Comparison of ENCODE assay signal across 11 mouse cellular contexts in genomic region chr7:136008486-136008885, GRCm38 (mm10).
A peak's percentile ranks its signal among the peaks of the same experiment; 100 is the strongest.
DNase-seq lines count a peak whose midpoint lies in the region; ATAC-seq and TF ChIP-seq lines count a peak whose summit lies in the region.
"Had no signal": no experiment of that assay in that cellular context is flagged by ENCODE, and none has a peak within 500 bp of the region (broad histone marks: within the 10 kb centered on the region; RNA-seq: fewer than 3 reads in every experiment).

No protein-coding gene starts in this region.

- no peak overlapping the region for H3K27ac ChIP-seq in heart, postnatal 0 days (ENCODE audit: low read depth)
- H3K27ac ChIP-seq in embryonic facial prominence, embryonic 12.5 days = no peak overlapping the region
- H3K27ac ChIP-seq in forebrain, postnatal 0 days (ENCODE audit: low read depth, low read length) = no peak overlapping the region
- no peak overlapping the region for H3K27ac ChIP-seq in midbrain, embryonic 13.5 days

- no peak for ATAC-seq in heart, postnatal 0 days (ENCODE audit: insufficient read depth, low read depth)
- no peak for ATAC-seq in embryonic facial prominence, embryonic 12.5 days (ENCODE audit: insufficient number of reproducible peaks, insufficient read depth, low FRiP score, low TSS enrichment)
- no peak for ATAC-seq in forebrain, postnatal 0 days
- no peak for ATAC-seq in midbrain, embryonic 13.5 days

- H3K36me3 ChIP-seq in heart, postnatal 0 days (replicated peaks; ENCODE audit: control insufficient read depth, insufficient read depth, low read length) = no peaks in the 10 kb centered on the region
- no peaks in the 10 kb centered on the region for H3K36me3 ChIP-seq in embryonic facial prominence, embryonic 12.5 days
- no peaks in the 10 kb centered on the region for H3K36me3 ChIP-seq in forebrain, postnatal 0 days (ENCODE audit: insufficient read depth)
- no peaks in the 10 kb centered on the region for H3K36me3 ChIP-seq in midbrain, embryonic 13.5 days

- TF ChIP-seq EP300 in heart, postnatal 0 days (IDR thresholded peaks at IDR 0.05; ENCODE audit: low read depth) = no peak

- WGBS in heart, postnatal 0 days = 39% methylated on average over 6 of the region's 6 CpGs
- 39% methylated on average over 6 of the region's 6 CpGs for WGBS in embryonic facial prominence, embryonic 12.5 days
- WGBS in forebrain, postnatal 0 days = 38% methylated on average over 6 of the region's 6 CpGs
- 46% methylated on average over 6 of the region's 6 CpGs for WGBS in midbrain, embryonic 13.5 days

- TF ChIP-seq CTCF in heart, postnatal 0 days (IDR thresholded peaks at IDR 0.05; ENCODE audit: low read depth) = no peak
- TF ChIP-seq CTCF in forebrain, postnatal 0 days (IDR thresholded peaks at IDR 0.05; ENCODE audit: low read depth) = no peak

- H3K9ac ChIP-seq in heart, postnatal 0 days (replicated peaks; ENCODE audit: low read depth, low read length) = no peak overlapping the region
- no peak overlapping the region for H3K9ac ChIP-seq in embryonic facial prominence, embryonic 12.5 days
- H3K9ac ChIP-seq in forebrain, postnatal 0 days = no peak overlapping the region
- H3K9ac ChIP-seq in midbrain, embryonic 13.5 days (replicated peaks) = no peak overlapping the region

- peaks cover 6% of the 10 kb centered on the region; the same call in 1 of the 2 replicates for H3K27me3 ChIP-seq in heart, postnatal 0 days (ENCODE audit: control insufficient read depth, insufficient read depth, low read length)
- H3K27me3 ChIP-seq in embryonic facial prominence, embryonic 12.5 days = peaks cover 5% of the 10 kb centered on the region
- H3K27me3 ChIP-seq in forebrain, postnatal 0 days (ENCODE audit: insufficient read depth, low read length) = no peaks in the 10 kb centered on the region
- no peaks in the 10 kb centered on the region; the same call in 1 of the 2 replicates for H3K27me3 ChIP-seq in midbrain, embryonic 13.5 days

- no peak for DNase-seq in heart, postnatal 0 days (ENCODE audit: low spot score)
- no peak for DNase-seq in heart, adult 11 months
- DNase-seq in forebrain, postnatal 0 days = no peak
- DNase-seq in adrenal gland, adult 8-10 months = no peak
- no peak for DNase-seq in layer of hippocampus, adult 9-11 months
- DNase-seq in cerebellum, adult 9-11 months = no peak
- DNase-seq: cerebellum, adult 11-12 months; heart, postnatal 14 days; right cerebral cortex, postnatal 25 days had no signal

- H3K4me3 ChIP-seq in heart, postnatal 0 days (ENCODE audit: low read depth, low read length) = peak overlapping the region; percentile 10; the same call in 1 of the 2 replicates
- no peak overlapping the region for H3K4me3 ChIP-seq in embryonic facial prominence, embryonic 12.5 days
- no peak overlapping the region for H3K4me3 ChIP-seq in forebrain, postnatal 0 days (ENCODE audit: low read depth, low read length)
- 0 out of 2 replicates have a peak overlapping the region, but pooled peaks have one; percentile 3 for H3K4me3 ChIP-seq in midbrain, embryonic 13.5 days (replicated peaks)

- no peaks in the 10 kb centered on the region for H3K4me1 ChIP-seq in heart, postnatal 0 days (ENCODE audit: control insufficient read depth, insufficient read depth)
- peaks cover 13% of the 10 kb centered on the region for H3K4me1 ChIP-seq in embryonic facial prominence, embryonic 12.5 days
- H3K4me1 ChIP-seq in forebrain, postnatal 0 days (ENCODE audit: insufficient read depth) = 0 out of 2 replicates have a peak, but pooled peaks cover 8% of the 10 kb centered on the region
- peaks cover 9% of the 10 kb centered on the region for H3K4me1 ChIP-seq in midbrain, embryonic 13.5 days (replicated peaks)

- peak overlapping the region; percentile 34 for H3K4me2 ChIP-seq in heart, postnatal 0 days (ENCODE audit: low read depth, low read length)
- peak overlapping the region; percentile 26 for H3K4me2 ChIP-seq in embryonic facial prominence, embryonic 12.5 days (replicated peaks)
- peak overlapping the region; percentile 24; the same call in 1 of the 2 replicates for H3K4me2 ChIP-seq in forebrain, postnatal 0 days (ENCODE audit: low read depth)
- H3K4me2 ChIP-seq in midbrain, embryonic 13.5 days (replicated peaks) = peak overlapping the region; percentile 40

- no peaks in the 10 kb centered on the region for H3K9me3 ChIP-seq in heart, postnatal 0 days (replicated peaks; ENCODE audit: control insufficient read depth, low read length)
- no peaks in the 10 kb centered on the region for H3K9me3 ChIP-seq in embryonic facial prominence, embryonic 12.5 days
- no peaks in the 10 kb centered on the region for H3K9me3 ChIP-seq in forebrain, postnatal 0 days (ENCODE audit: low read length)
- no peaks in the 10 kb centered on the region; the same call in 1 of the 2 replicates for H3K9me3 ChIP-seq in midbrain, embryonic 13.5 days

Comparison
In these comparisons a context has a peak if more than half of its experiments do, and no peak if none do; other contexts are left out.
1. H3K4me3 ChIP-seq: peak in heart, postnatal 0 days (single experiment) and midbrain, embryonic 13.5 days (single experiment); none in embryonic facial prominence, embryonic 12.5 days (single experiment) and forebrain, postnatal 0 days (single experiment).
2. Peak in every context shown above with its lines, with median percentiles within 50 percentile points of each other: H3K4me2 ChIP-seq.